Mouse (Mus musculus) olfactory bulb, adult 2 months (tissue): ENCODE data around the gene Hrk.

ENCODE experiments used
- CTCF ChIP-seq: fragments of 200-500 bp; IDR thresholded peaks from 2 replicates; pipeline ENCODE4 v1.5.1; 2012; ENCODE audit warnings: low read depth, mild to moderate bottlenecking, low read length, moderate library complexity; ENCODE audit not compliant: insufficient read depth
- POLR2A ChIP-seq: fragments of 200-500 bp; IDR thresholded peaks from 2 replicates; pipeline ENCODE4 v1.6.1; 2012; ENCODE audit warnings: mild to moderate bottlenecking, low read depth, low read length, moderate library complexity; ENCODE audit not compliant: insufficient read depth

DNA sequence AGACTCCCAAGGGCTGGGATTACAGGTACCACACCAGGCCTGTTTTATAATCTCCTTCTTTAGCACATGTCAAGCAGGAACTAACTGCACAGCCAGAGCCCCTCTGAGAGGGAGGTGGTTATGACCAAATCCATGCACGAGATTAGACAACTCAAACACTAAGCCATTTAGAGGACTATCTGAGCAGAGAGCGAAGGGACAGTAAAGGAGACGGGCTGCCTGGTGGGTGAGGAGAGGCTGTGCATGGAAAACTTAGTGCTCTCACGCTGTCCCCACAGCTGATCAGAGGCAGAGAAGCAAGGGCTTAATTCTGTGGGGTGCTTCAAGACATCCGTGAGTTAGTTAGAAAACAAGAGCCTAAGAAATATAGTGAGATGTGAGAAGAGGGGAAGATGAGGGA lies 49.6 kb downstream of the Hrk start:
- TF ChIP-seq POLR2A (no peak), CTCF (no peak)
